Mouse (Mus musculus) neural tube, embryonic 15.5 days (tissue): ENCODE data around the gene Soat2. TPM values are rescaled to one million over a fixed set of nuclear protein-coding genes. Genes with fewer than 3 reads are reported as not detected.

Experiments
- ATAC-seq: fragments of 200-750 bp; cut with Nextera tagmentation; 2 replicates; pipeline ENCODE4 v1.8.0; 2017; ENCODE audit warnings: mild to moderate bottlenecking, moderate TSS enrichment, moderate library complexity; ENCODE audit not compliant: low FRiP score
- H3K27ac ChIP-seq: fragments of 300-500 bp; sonication (generic); replicated peaks from 2 replicates; pipeline ENCODE4 v1.5.1; 2015; ENCODE audit warnings: mild to moderate bottlenecking, inconsistent platforms
- H3K27me3 ChIP-seq: fragments of 300-500 bp; sonication (generic); replicated peaks from 2 replicates; pipeline ENCODE4 v1.6.1; 2015; ENCODE audit warnings: inconsistent platforms
- H3K36me3 ChIP-seq: fragments of 300-500 bp; sonication (generic); 2 replicates; pipeline ENCODE4 v1.6.1; 2015; ENCODE audit warnings: inconsistent platforms
- H3K4me1 ChIP-seq: fragments of 300-500 bp; sonication (generic); 2 replicates; pipeline ENCODE4 v1.6.1; 2015; ENCODE audit warnings: inconsistent platforms
- H3K4me2 ChIP-seq: fragments of 300-500 bp; sonication (generic); 2 replicates; pipeline ENCODE4 v1.6.1; 2015; ENCODE audit warnings: inconsistent platforms, mild to moderate bottlenecking, moderate library complexity
- H3K4me3 ChIP-seq: fragments of 300-500 bp; sonication (generic); replicated peaks from 2 replicates; pipeline ENCODE4 v1.5.1; 2015; ENCODE audit warnings: mild to moderate bottlenecking, inconsistent platforms
- H3K9ac ChIP-seq: fragments of 300-500 bp; sonication (generic); replicated peaks from 2 replicates; pipeline ENCODE4 v1.6.1; 2015; ENCODE audit warnings: mild to moderate bottlenecking, inconsistent platforms
- H3K9me3 ChIP-seq: fragments of 300-500 bp; sonication (generic); replicated peaks from 2 replicates; pipeline ENCODE4 v1.6.1; 2016; ENCODE audit warnings: inconsistent platforms
- WGBS: fragments of 180-500 bp; shearing (Covaris S2); methylation state at CpG from one replicate; pipeline ENCODE4 v1.1.7; 2015; ENCODE audit warnings: mixed read lengths; 5-methylcytosine and 5-hydroxymethylcytosine counted together
- polyA plus RNA-seq: library from polyadenylated mRNA; unstranded; fragments of >200 nt; fragmentation: Nextera tagmentation; extraction: Ambion mirVana; gene quantifications from 2 replicates; pipeline ENCODE4 v1.2.1, GENCODE M21; 2015

The Soat2 gene
- polyA plus RNA-seq, 1 experiment from 2014 or later, result 0.06 TPM

- WGBS, result 68% methylated on average over 11 of the region's 11 CpGs
- no peaks in the 10 kb centered on the region for H3K27me3 ChIP-seq
- H3K4me2 ChIP-seq, result no peak overlapping the region
- H3K9me3 ChIP-seq, result no peaks in the 10 kb centered on the region
- H3K36me3 ChIP-seq, result peaks cover 63% of the 10 kb centered on the region
- H3K9ac ChIP-seq, result no peak overlapping the region
- peaks cover 24% of the 10 kb centered on the region for H3K4me1 ChIP-seq
- no peak overlapping the region for H3K4me3 ChIP-seq
- peak; percentile 45 for ATAC-seq
- peak overlapping the region; percentile 29 for H3K27ac ChIP-seq
These were observed 33.4 kb upstream of the Soat2 start for GRCm38 (mm10) chr15:102116753-102117415.

GRCm38 (mm10) chr15:102117461-102118443 is 32.6 kb upstream of the Soat2 start:
- no peaks in the 10 kb centered on the region for H3K9me3 ChIP-seq
- WGBS, result 75% methylated on average over 19 of the region's 19 CpGs
- H3K27ac ChIP-seq, result peak overlapping the region; percentile 29
- peaks cover 65% of the 10 kb centered on the region for H3K36me3 ChIP-seq
- no peak overlapping the region for H3K4me2 ChIP-seq
- peaks cover 24% of the 10 kb centered on the region for H3K4me1 ChIP-seq
- H3K9ac ChIP-seq, result no peak overlapping the region
- H3K27me3 ChIP-seq, result no peaks in the 10 kb centered on the region
- ATAC-seq, result no peak
- no peak overlapping the region for H3K4me3 ChIP-seq

- H3K9me3 ChIP-seq, result no peaks in the 10 kb centered on the region
- 91% methylated on average over 4 of the region's 4 CpGs for WGBS
- H3K27ac ChIP-seq, result no peak overlapping the region
- H3K36me3 ChIP-seq, result peaks cover 70% of the 10 kb centered on the region
- peaks cover 24% of the 10 kb centered on the region for H3K4me1 ChIP-seq
- no peaks in the 10 kb centered on the region for H3K27me3 ChIP-seq
- no peak overlapping the region for H3K4me2 ChIP-seq
- H3K4me3 ChIP-seq, result no peak overlapping the region
- H3K9ac ChIP-seq, result no peak overlapping the region
- no peak for ATAC-seq
These were observed 31.7 kb upstream of the Soat2 start for GRCm38 (mm10) chr15:102118591-102118990.

GRCm38 (mm10) chr15:102119121-102119830 is 31.1 kb upstream of the Soat2 start:
- H3K27me3 ChIP-seq, result no peaks in the 10 kb centered on the region
- no peak overlapping the region for H3K4me2 ChIP-seq
- no peak overlapping the region for H3K4me3 ChIP-seq
- peaks cover 24% of the 10 kb centered on the region for H3K4me1 ChIP-seq
- peaks cover 71% of the 10 kb centered on the region for H3K36me3 ChIP-seq
- 79% methylated on average over 8 of the region's 8 CpGs for WGBS
- no peaks in the 10 kb centered on the region for H3K9me3 ChIP-seq
- no peak overlapping the region for H3K9ac ChIP-seq
- no peak for ATAC-seq
- H3K27ac ChIP-seq, result no peak overlapping the region

- Histone ChIP-seq H3K4me2 (no peak overlapping the region), H3K27ac (no peak overlapping the region), H3K27me3 (no peaks in the 10 kb centered on the region), H3K36me3 (peaks cover 77% of the 10 kb centered on the region), H3K4me1 (peaks cover 24% of the 10 kb centered on the region), H3K4me3 (no peak overlapping the region), H3K9me3 (no peaks in the 10 kb centered on the region), H3K9ac (no peak overlapping the region)
- ATAC-seq, result no peak
- WGBS, result 83% methylated on average over 2 of the region's 2 CpGs
These were observed 30.5 kb upstream of the Soat2 start for GRCm38 (mm10) chr15:102119831-102120170.

GRCm38 (mm10) chr15:102120530-102120929 is 29.8 kb upstream of the Soat2 start:
- ATAC-seq, result no peak
- Histone ChIP-seq H3K4me3 (no peak overlapping the region), H3K9ac (no peak overlapping the region), H3K4me2 (no peak overlapping the region), H3K4me1 (peaks cover 24% of the 10 kb centered on the region), H3K9me3 (no peaks in the 10 kb centered on the region), H3K36me3 (peaks cover 80% of the 10 kb centered on the region), H3K27me3 (no peaks in the 10 kb centered on the region), H3K27ac (no peak overlapping the region)
- WGBS, result 85% methylated on average over 5 of the region's 5 CpGs

GRCm38 (mm10) chr15:102126303-102126702 is 24.0 kb upstream of the Soat2 start:
- no peak overlapping the region for H3K4me2 ChIP-seq
- WGBS, result 79% methylated on average over 2 of the region's 2 CpGs
- H3K9me3 ChIP-seq, result no peaks in the 10 kb centered on the region
- no peak for ATAC-seq
- H3K27me3 ChIP-seq, result no peaks in the 10 kb centered on the region
- H3K36me3 ChIP-seq, result peaks cover 81% of the 10 kb centered on the region
- H3K9ac ChIP-seq, result no peak overlapping the region
- H3K4me3 ChIP-seq, result no peak overlapping the region
- no peak overlapping the region for H3K27ac ChIP-seq
- H3K4me1 ChIP-seq, result no peaks in the 10 kb centered on the region

GRCm38 (mm10) chr15:102133314-102133713 is 17.0 kb upstream of the Soat2 start:
- no peaks in the 10 kb centered on the region for H3K27me3 ChIP-seq
- no peak overlapping the region for H3K9ac ChIP-seq
- no peaks in the 10 kb centered on the region for H3K9me3 ChIP-seq
- no peak overlapping the region for H3K4me3 ChIP-seq
- peaks cover 51% of the 10 kb centered on the region for H3K36me3 ChIP-seq
- ATAC-seq, result no peak
- no peak overlapping the region for H3K4me2 ChIP-seq
- peaks cover 27% of the 10 kb centered on the region for H3K4me1 ChIP-seq
- 89% methylated on average over 9 of the region's 9 CpGs for WGBS
- H3K27ac ChIP-seq, result no peak overlapping the region

- Histone ChIP-seq H3K4me1 (peaks cover 27% of the 10 kb centered on the region), H3K9ac (no peak overlapping the region), H3K9me3 (no peaks in the 10 kb centered on the region), H3K4me2 (peak overlapping the region; percentile 65), H3K36me3 (peaks cover 37% of the 10 kb centered on the region), H3K4me3 (peak overlapping the region; percentile 92; the same call in 1 of the 2 replicates), H3K27ac (no peak overlapping the region), H3K27me3 (no peaks in the 10 kb centered on the region)
- 86% methylated on average over 2 of the region's 2 CpGs for WGBS
- ATAC-seq, result no peak
These were observed 15.6 kb upstream of the Soat2 start for GRCm38 (mm10) chr15:102134709-102135108.

- H3K4me1 ChIP-seq, result peaks cover 27% of the 10 kb centered on the region
- H3K9me3 ChIP-seq, result no peaks in the 10 kb centered on the region
- H3K4me2 ChIP-seq, result peak overlapping the region; percentile 65
- peak overlapping the region; percentile 92 for H3K4me3 ChIP-seq
- H3K9ac ChIP-seq, result peak overlapping the region; percentile 94
- no peaks in the 10 kb centered on the region for H3K27me3 ChIP-seq
- WGBS, result 3% methylated on average over 34 of the region's 35 CpGs
- peak overlapping the region; percentile 87 for H3K27ac ChIP-seq
- peaks cover 28% of the 10 kb centered on the region for H3K36me3 ChIP-seq
- ATAC-seq, result peak; percentile 64
These were observed 14.7 kb upstream of the Soat2 start for GRCm38 (mm10) chr15:102135522-102136128.

- under 1% methylated on average over 50 of the region's 50 CpGs for WGBS
- no peaks in the 10 kb centered on the region for H3K27me3 ChIP-seq
- peak within 1 kb of the TSS; percentile 92 for H3K4me3 ChIP-seq
- H3K9ac ChIP-seq, result peak within 1 kb of the TSS; percentile 94
- peak within 1 kb of the TSS; percentile 87 for H3K27ac ChIP-seq
- H3K9me3 ChIP-seq, result no peaks in the 10 kb centered on the region
- peak; percentile 100 for ATAC-seq
- H3K36me3 ChIP-seq, result peaks cover 22% of the 10 kb centered on the region
- H3K4me1 ChIP-seq, result peaks cover 27% of the 10 kb centered on the region
- H3K4me2 ChIP-seq, result peak within 1 kb of the TSS; percentile 65
These were observed 14.1 kb upstream of the Soat2 start, which contains the start of gene Spryd3 for GRCm38 (mm10) chr15:102136129-102136758. Gene Spryd3 (minus strand): TSS chr15:102136234.
